19 mouse cellular contexts compared by ENCODE assay signal in genomic region chr9:34750887-34751286, GRCm38 (mm10).
DNase-seq lines count a peak whose midpoint lies in the region; ATAC-seq and TF ChIP-seq lines count a peak whose summit lies in the region.
"Had no signal": no experiment of that assay in that cellular context is flagged by ENCODE, and none has a peak within 500 bp of the region (broad histone marks: within the 10 kb centered on the region; RNA-seq: fewer than 3 reads in every experiment).

No protein-coding gene starts in this region.

- H3K9ac ChIP-seq in kidney, embryonic 15.5 days = no peak overlapping the region
- H3K9ac ChIP-seq in midbrain, postnatal 0 days (replicated peaks; ENCODE audit: low read length, poor library complexity, severe bottlenecking) = no peak overlapping the region
- no peak overlapping the region for H3K9ac ChIP-seq in stomach, postnatal 0 days (ENCODE audit: low read length)
- H3K9ac ChIP-seq: liver, embryonic 15.5 days; neural tube, embryonic 13.5 days had no signal

- DNase-seq in kidney, postnatal 36 days = no peak
- DNase-seq in midbrain, embryonic 10.5 days (ENCODE audit: low spot score) = no peak
- DNase-seq in midbrain, postnatal 0 days (ENCODE audit: low spot score) = no peak
- DNase-seq in ZHBTc4 (ENCODE audit: low read depth, low spot score) = peak; percentile 85
- peak; percentile 15 for DNase-seq in stomach, postnatal 0 days (ENCODE audit: low spot score)
- no peak for DNase-seq in testis, postnatal 14 days (ENCODE audit: low spot score)
- DNase-seq: adrenal gland, adult 8-10 months; cerebellum, adult 9-11 months; embryo, embryonic 11 days; gastrocnemius, postnatal 14 days; heart, postnatal 14 days; kidney, postnatal 25 days; right cerebral cortex, postnatal 4 days; thymus, postnatal 25 days had no signal

- H3K36me3 ChIP-seq in kidney, embryonic 15.5 days = no peaks in the 10 kb centered on the region
- no peaks in the 10 kb centered on the region for H3K36me3 ChIP-seq in midbrain, embryonic 10.5 days
- H3K36me3 ChIP-seq in midbrain, postnatal 0 days (ENCODE audit: insufficient read depth, low read length) = no peaks in the 10 kb centered on the region
- H3K36me3 ChIP-seq in stomach, postnatal 0 days (ENCODE audit: control insufficient read depth, insufficient read depth, low read length) = no peaks in the 10 kb centered on the region
- H3K36me3 ChIP-seq: liver, embryonic 15.5 days; neural tube, embryonic 13.5 days had no signal

- no peaks in the 10 kb centered on the region for H3K9me3 ChIP-seq in kidney, embryonic 15.5 days (replicated peaks)
- H3K9me3 ChIP-seq in midbrain, embryonic 10.5 days (replicated peaks) = no peaks in the 10 kb centered on the region
- H3K9me3 ChIP-seq in midbrain, postnatal 0 days (ENCODE audit: low read length) = no peaks in the 10 kb centered on the region
- no peaks in the 10 kb centered on the region for H3K9me3 ChIP-seq in stomach, postnatal 0 days (ENCODE audit: control insufficient read depth, low read length)
- H3K9me3 ChIP-seq: liver, embryonic 15.5 days; neural tube, embryonic 13.5 days had no signal

- ATAC-seq in kidney, embryonic 15.5 days (replicated peaks; ENCODE audit: low FRiP score) = peak; percentile 83
- no peak for ATAC-seq in midbrain, postnatal 0 days (ENCODE audit: low FRiP score)
- ATAC-seq in stomach, postnatal 0 days (ENCODE audit: low FRiP score, low TSS enrichment) = peak; percentile 67; the same call in 1 of the 2 replicates
- ATAC-seq: hindbrain, embryonic 16.5 days; Patski had no signal

- 0 out of 2 replicates have a peak, but pooled peaks cover 5% of the 10 kb centered on the region for H3K4me1 ChIP-seq in kidney, embryonic 15.5 days
- peaks cover 29% of the 10 kb centered on the region for H3K4me1 ChIP-seq in midbrain, embryonic 10.5 days
- peaks cover 6% of the 10 kb centered on the region; the same call in 1 of the 2 replicates for H3K4me1 ChIP-seq in midbrain, postnatal 0 days (ENCODE audit: insufficient read depth, low read length)
- H3K4me1 ChIP-seq in stomach, postnatal 0 days (replicated peaks; ENCODE audit: control insufficient read depth, insufficient read depth) = peaks cover 2% of the 10 kb centered on the region; the same call in 1 of the 2 replicates
- H3K4me1 ChIP-seq: liver, embryonic 15.5 days had no signal

- 43% methylated on average over 2 of the region's 2 CpGs for WGBS in kidney, embryonic 15.5 days
- WGBS in midbrain, embryonic 10.5 days = 56% methylated on average over 2 of the region's 2 CpGs
- 53% methylated on average over 2 of the region's 2 CpGs for WGBS in midbrain, postnatal 0 days
- 41% methylated on average over 2 of the region's 2 CpGs for whole genome bisulfite sequencing in stomach, postnatal 0 days

- TF ChIP-seq CTCF in midbrain, postnatal 0 days (IDR thresholded peaks at IDR 0.05) = no peak
- TF ChIP-seq CTCF in stomach, postnatal 0 days (IDR thresholded peaks at IDR 0.05; ENCODE audit: low read depth) = no peak

- no peak overlapping the region for H3K4me2 ChIP-seq in kidney, embryonic 15.5 days
- H3K4me2 ChIP-seq in midbrain, postnatal 0 days (ENCODE audit: low read depth, low read length, poor library complexity, severe bottlenecking) = no peak overlapping the region
- H3K4me2 ChIP-seq in stomach, postnatal 0 days (replicated peaks; ENCODE audit: low read depth) = no peak overlapping the region
- H3K4me2 ChIP-seq: liver, embryonic 15.5 days; neural tube, embryonic 13.5 days had no signal

- H3K27ac ChIP-seq in kidney, embryonic 15.5 days = no peak overlapping the region
- peak overlapping the region; percentile 42; the same call in 1 of the 2 replicates for H3K27ac ChIP-seq in midbrain, embryonic 10.5 days (replicated peaks)
- no peak overlapping the region for H3K27ac ChIP-seq in midbrain, postnatal 0 days (ENCODE audit: low read depth, low read length)
- no peak overlapping the region for H3K27ac ChIP-seq in stomach, postnatal 0 days (replicated peaks)
- H3K27ac ChIP-seq: liver, embryonic 15.5 days; neural tube, embryonic 13.5 days had no signal

- no peak for TF ChIP-seq EP300 in stomach, postnatal 0 days (optimal IDR thresholded peaks at IDR 0.05)

- H3K4me3 ChIP-seq in kidney, embryonic 15.5 days (replicated peaks) = no peak overlapping the region
- no peak overlapping the region for H3K4me3 ChIP-seq in midbrain, embryonic 10.5 days
- no peak overlapping the region for H3K4me3 ChIP-seq in midbrain, postnatal 0 days (ENCODE audit: low read depth, low read length)
- no peak overlapping the region for H3K4me3 ChIP-seq in stomach, postnatal 0 days (ENCODE audit: low read depth, low read length)
- H3K4me3 ChIP-seq: liver, embryonic 15.5 days; neural tube, embryonic 13.5 days had no signal

- H3K27me3 ChIP-seq in kidney, embryonic 15.5 days = no peaks in the 10 kb centered on the region
- H3K27me3 ChIP-seq in midbrain, embryonic 10.5 days (ENCODE audit: low read depth, poor library complexity, severe bottlenecking) = no peaks in the 10 kb centered on the region
- H3K27me3 ChIP-seq in midbrain, postnatal 0 days (ENCODE audit: insufficient read depth, low read length) = no peaks in the 10 kb centered on the region
- no peaks in the 10 kb centered on the region for H3K27me3 ChIP-seq in stomach, postnatal 0 days (ENCODE audit: control insufficient read depth, insufficient read depth, low read length)
- H3K27me3 ChIP-seq: liver, embryonic 15.5 days; Patski had no signal

Comparison
In these comparisons a context has a peak if more than half of its experiments do, and no peak if none do; other contexts are left out.
1. DNase-seq: peak in ZHBTc4 (single experiment) and stomach, postnatal 0 days (single experiment); none in kidney, postnatal 36 days (0 of 2), midbrain, embryonic 10.5 days (single experiment), midbrain, postnatal 0 days (single experiment) and testis, postnatal 14 days (single experiment).